8 mouse cellular contexts compared by ENCODE assay signal in genomic region chr11:72466694-72467507, GRCm38 (mm10). TPM values are rescaled to one million over a fixed set of nuclear protein-coding genes. Genes with fewer than 3 reads are reported as not detected.
DNase-seq lines count a peak whose midpoint lies in the region; ATAC-seq and TF ChIP-seq lines count a peak whose summit lies in the region.

No protein-coding gene starts in this region.

- H3K79me2 ChIP-seq in macrophage (ENCODE audit: inconsistent target): no peaks in the 10 kb centered on the region

- no peak overlapping the region for H3K4me2 ChIP-seq in hindbrain, embryonic 12.5 days (replicated peaks)

- H3K4me3 ChIP-seq in kidney, adult 2 months (ENCODE audit: insufficient read depth, low read depth, low read length): no peak overlapping the region
- no peak overlapping the region for H3K4me3 ChIP-seq in hindbrain, embryonic 12.5 days
- H3K4me3 ChIP-seq in macrophage (ENCODE audit: inconsistent target): no peak overlapping the region

- peaks cover 3% of the 10 kb centered on the region; the same call in 1 of the 2 replicates for H3K4me1 ChIP-seq in kidney, adult 2 months (ENCODE audit: control insufficient read depth, insufficient read depth, low read length)
- H3K4me1 ChIP-seq in hindbrain, embryonic 12.5 days: peaks cover 46% of the 10 kb centered on the region

- no peak overlapping the region for H3K9ac ChIP-seq in hindbrain, embryonic 12.5 days

- no peak for TF ChIP-seq POLR2A in kidney, adult 2 months (IDR thresholded peaks at IDR 0.05; ENCODE audit: low read depth, low read length)

- no peaks in the 10 kb centered on the region for H3K9me3 ChIP-seq in hindbrain, embryonic 12.5 days (replicated peaks)

- no peaks in the 10 kb centered on the region for H3K36me3 ChIP-seq in kidney, adult 2 months (ENCODE audit: control insufficient read depth, insufficient read depth, low read length)
- peaks cover 13% of the 10 kb centered on the region for H3K36me3 ChIP-seq in hindbrain, embryonic 12.5 days
- no peaks in the 10 kb centered on the region for H3K36me3 ChIP-seq in macrophage (ENCODE audit: inconsistent target)

- DNase-seq in kidney, adult 2 months: peak; percentile 39
- DNase-seq in kidney, postnatal 14 days: no peak
- peak; percentile 43 for DNase-seq in c-Kit-positive CD71-positive TER-119-positive erythroid progenitor cells, embryonic 14.5 days (ENCODE audit: low spot score)
- DNase-seq in cerebellum, postnatal 4 days (ENCODE audit: low spot score in 2 of 2): no peak
- DNase-seq in cerebellum, adult 18-20 months: no peak
- DNase-seq in ovary, adult 18-20 months (ENCODE audit: low spot score): no peak

- no peaks in the 10 kb centered on the region for H3K27me3 ChIP-seq in kidney, adult 2 months (replicated peaks; ENCODE audit: control insufficient read depth, insufficient read depth, low read length)
- no peaks in the 10 kb centered on the region for H3K27me3 ChIP-seq in hindbrain, embryonic 12.5 days

- TF ChIP-seq CTCF in kidney, adult 2 months (conservative IDR thresholded peaks at IDR 0.05; ENCODE audit: insufficient read depth, insufficient read length, low read depth, low read length): no peak

- ATAC-seq in hindbrain, embryonic 12.5 days (ENCODE audit: low FRiP score): no peak

- 34% methylated on average over 11 of the region's 11 CpGs for WGBS in kidney, adult 2 months
- 60% methylated on average over 11 of the region's 11 CpGs for WGBS in hindbrain, embryonic 12.5 days
- 2% methylated on average over 11 of the region's 11 CpGs for WGBS in macrophage (ENCODE audit: missing documents)

- H3K27ac ChIP-seq in kidney, adult 2 months (ENCODE audit: insufficient read depth, low read depth, low read length): peak overlapping the region; percentile 15; the same call in 1 of the 2 replicates
- H3K27ac ChIP-seq in hindbrain, embryonic 12.5 days: peak overlapping the region; percentile 23
- H3K27ac ChIP-seq in macrophage: peak overlapping the region; percentile 66

RNA-seq across cellular contexts. Expression of gene Spns2, which starts 22.8 kb away (rescaled TPM):
- polyA plus RNA-seq in kidney, adult 2 months (2012; rRNA removed): 102 TPM in 2 replicates
- 8.8 and 9.3 TPM in 2 replicates for polyA plus RNA-seq in hindbrain, embryonic 12.5 days (2016; fragmentation: Nextera tagmentation; extraction: Ambion mirVana)
- total RNA-seq in macrophage (2018; cell fraction: chromatin; rRNA removed): 1 to 10 TPM in 1 of 26 experiments, under 1 TPM in 3, not detected in 22; 0.23 to 1.9 (median 0.47) TPM
- total RNA-seq in macrophage (2018; cell fraction: cytosol; rRNA removed): under 1 TPM in 19 of 26 experiments, not detected in 7; 0.03 to 0.29 (median 0.15) TPM
- 1 to 10 TPM in 2 of 26 experiments, under 1 TPM in 5, not detected in 19; 0.14 to 1.6 (median 0.29) TPM for total RNA-seq in macrophage (2018; cell fraction: nucleus; rRNA removed)
- 0.11 TPM in 1 of 3 replicates, not detected in the others for polyA plus RNA-seq in macrophage (2018)

RNA-seq across cellular contexts. Expression of gene Mybbp1a, which starts 25.7 kb away (rescaled TPM):
- 27.0 and 28.6 TPM in 2 replicates for polyA plus RNA-seq in kidney, adult 2 months (2012; rRNA removed)
- polyA plus RNA-seq in hindbrain, embryonic 12.5 days (2016; fragmentation: Nextera tagmentation; extraction: Ambion mirVana): 112 and 123 TPM in 2 replicates
- total RNA-seq in macrophage (2018; cell fraction: chromatin; rRNA removed): 100 to 1,000 TPM in 3 of 26 experiments, 10 to 100 TPM in 23; 41.0 to 137 (median 76.3) TPM
- total RNA-seq in macrophage (2018; cell fraction: cytosol; rRNA removed): 10 to 100 TPM; 26.2 to 45.6 (median 38.0) TPM
- total RNA-seq in macrophage (2018; cell fraction: nucleus; rRNA removed): 100 to 1,000 TPM in 1 of 26 experiments, 10 to 100 TPM in 25; 31.8 to 109 (median 41.7) TPM
- polyA plus RNA-seq in macrophage (2018): 30.3 to 92.8 TPM (median 58.1 TPM) in 3 replicates

RNA-seq across cellular contexts. Expression of gene Ggt6, which starts 31.6 kb away (rescaled TPM):
- 24.3 and 29.3 TPM in 2 replicates for polyA plus RNA-seq in kidney, adult 2 months (2012; rRNA removed)
- polyA plus RNA-seq in hindbrain, embryonic 12.5 days (2016; fragmentation: Nextera tagmentation; extraction: Ambion mirVana): 0.32 TPM in 1 of 2 replicates, not detected in the other
- not detected for total RNA-seq in macrophage (2018; cell fraction: chromatin; rRNA removed)
- not detected for total RNA-seq in macrophage (2018; cell fraction: cytosol; rRNA removed)
- total RNA-seq in macrophage (2018; cell fraction: nucleus; rRNA removed): not detected
- polyA plus RNA-seq in macrophage (2018): not detected in 3 replicates

RNA-seq across cellular contexts. Expression of gene Smtnl2, which starts 55.4 kb away (rescaled TPM):
- 20.3 and 22.1 TPM in 2 replicates for polyA plus RNA-seq in kidney, adult 2 months (2012; rRNA removed)
- polyA plus RNA-seq in hindbrain, embryonic 12.5 days (2016; fragmentation: Nextera tagmentation; extraction: Ambion mirVana): 14.5 and 15.3 TPM in 2 replicates
- total RNA-seq in macrophage (2018; cell fraction: chromatin; rRNA removed): not detected
- not detected for total RNA-seq in macrophage (2018; cell fraction: cytosol; rRNA removed)
- not detected for total RNA-seq in macrophage (2018; cell fraction: nucleus; rRNA removed)
- not detected in 3 replicates for polyA plus RNA-seq in macrophage (2018)

Comparison
In these comparisons a context has a peak if more than half of its experiments do, and no peak if none do; other contexts are left out.
1. DNase-seq: peak in kidney, adult 2 months (single experiment) and c-Kit-positive CD71-positive TER-119-positive erythroid progenitor cells, embryonic 14.5 days (single experiment); none in kidney, postnatal 14 days (single experiment), cerebellum, postnatal 4 days (0 of 2), cerebellum, adult 18-20 months (0 of 2) and ovary, adult 18-20 months (single experiment).
2. H3K27ac ChIP-seq: peak in every context shown above with its lines; median percentile 66 in macrophage; 23 in hindbrain, embryonic 12.5 days; 15 in kidney, adult 2 months.
3. RNA of gene Ggt6, which starts 31.6 kb away (polyA plus RNA-seq): 24.3 to 29.3 TPM in kidney, adult 2 months; 0.32 TPM in hindbrain, embryonic 12.5 days and not detected in macrophage; every median in the first group is over 10 times any median in the second.